Mouse (Mus musculus): Measurements from ENCODE around the gene Ccl7. TPM values are rescaled to one million over a fixed set of nuclear protein-coding genes. Genes with fewer than 3 reads are reported as not detected.

The Ccl7 gene
- polyA plus RNA-seq, 1 experiment from 2014 or later = 2.1 TPM

DNA sequence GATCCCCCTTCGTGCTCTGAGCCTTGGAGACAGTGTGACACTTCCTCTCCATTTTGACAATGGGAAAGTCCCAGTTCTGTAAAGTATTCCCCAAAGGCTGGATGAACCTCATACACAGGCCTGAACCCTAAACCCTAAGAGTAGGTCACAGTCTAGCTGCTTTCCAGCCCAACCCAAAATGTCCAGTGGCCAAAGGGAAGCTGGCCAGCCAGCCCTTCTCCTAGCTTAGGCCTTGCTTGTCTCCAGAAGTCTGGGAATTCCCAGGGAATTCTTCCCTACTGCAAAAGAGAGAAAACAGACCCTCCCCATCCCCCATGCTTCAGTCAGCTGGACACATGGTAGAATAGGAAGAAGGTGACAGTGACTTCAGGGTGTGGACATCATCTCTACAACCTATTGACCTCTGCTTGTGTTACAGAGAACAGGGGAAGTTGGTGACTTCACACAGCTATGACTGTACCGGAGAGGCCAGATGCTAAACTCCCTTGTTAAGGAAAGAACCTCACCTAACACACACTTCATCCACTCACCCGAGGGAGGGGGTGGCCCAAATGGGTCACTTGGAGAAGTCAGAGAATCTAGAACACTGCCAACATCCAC is 29.2 kb upstream of the Ccl7 start:
- H3K4me2 ChIP-seq (replicated peaks) = no peak overlapping the region
- no peaks in the 10 kb centered on the region for H3K27me3 ChIP-seq
- H3K27ac ChIP-seq = no peak overlapping the region
- 73% methylated on average over 3 of the region's 3 CpGs for WGBS
- no peak overlapping the region for H3K4me3 ChIP-seq
- H3K4me1 ChIP-seq = no peaks in the 10 kb centered on the region
- no peak for ATAC-seq (ENCODE audit: low FRiP score, low read depth)
- H3K36me3 ChIP-seq = no peaks in the 10 kb centered on the region
- H3K9ac ChIP-seq = no peak overlapping the region
- H3K9me3 ChIP-seq = no peaks in the 10 kb centered on the region

DNA sequence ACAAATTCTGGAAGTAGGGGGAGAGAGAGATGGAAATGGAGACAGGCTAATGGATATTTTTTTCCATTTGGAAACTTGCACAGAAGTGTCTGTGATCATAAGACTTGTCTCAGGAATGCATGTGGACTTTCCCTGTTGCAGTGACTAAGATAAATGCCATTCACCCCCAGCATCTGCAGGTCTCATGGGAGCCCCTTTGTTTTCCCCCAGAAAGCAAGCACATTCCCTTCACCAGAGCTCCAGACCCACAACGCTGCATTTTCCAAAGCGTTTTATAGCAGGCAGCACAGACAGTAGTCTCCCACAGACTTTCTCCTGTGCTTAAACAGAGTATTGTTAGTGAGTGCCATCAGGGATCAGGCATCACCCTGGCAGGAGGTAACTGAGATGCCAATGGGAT is 26.1 kb upstream of the Ccl7 start:
- Histone ChIP-seq H3K4me3 (no peak overlapping the region), H3K4me2 (replicated peaks) (no peak overlapping the region), H3K27me3 (no peaks in the 10 kb centered on the region), H3K4me1 (no peaks in the 10 kb centered on the region), H3K9me3 (no peaks in the 10 kb centered on the region), H3K9ac (no peak overlapping the region), H3K36me3 (no peaks in the 10 kb centered on the region), H3K27ac (no peak overlapping the region)
- WGBS = 24% methylated on average over 2 of the region's 2 CpGs
- no peak for ATAC-seq (ENCODE audit: low FRiP score, low read depth)

DNA sequence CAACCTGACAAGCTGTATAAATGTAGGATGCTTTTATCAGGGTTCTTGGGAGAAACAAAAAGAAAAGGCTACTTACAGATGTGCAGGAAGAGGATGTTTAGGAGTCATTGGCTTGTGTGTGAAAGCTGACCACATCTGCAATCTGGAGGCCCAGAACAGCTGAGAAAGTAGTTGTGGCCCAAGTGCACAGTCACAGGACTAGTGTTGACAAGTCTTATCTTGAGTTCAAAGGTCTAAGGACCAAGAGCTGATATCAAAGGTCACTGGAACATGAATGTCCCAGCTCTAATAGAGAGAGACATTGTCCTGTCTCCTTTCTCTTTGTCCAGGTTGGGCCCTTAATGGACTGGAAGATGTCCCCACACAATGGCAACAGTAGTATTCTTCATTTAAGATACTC is 25.7 kb upstream of the Ccl7 start:
- no peaks in the 10 kb centered on the region for H3K9me3 ChIP-seq

DNA sequence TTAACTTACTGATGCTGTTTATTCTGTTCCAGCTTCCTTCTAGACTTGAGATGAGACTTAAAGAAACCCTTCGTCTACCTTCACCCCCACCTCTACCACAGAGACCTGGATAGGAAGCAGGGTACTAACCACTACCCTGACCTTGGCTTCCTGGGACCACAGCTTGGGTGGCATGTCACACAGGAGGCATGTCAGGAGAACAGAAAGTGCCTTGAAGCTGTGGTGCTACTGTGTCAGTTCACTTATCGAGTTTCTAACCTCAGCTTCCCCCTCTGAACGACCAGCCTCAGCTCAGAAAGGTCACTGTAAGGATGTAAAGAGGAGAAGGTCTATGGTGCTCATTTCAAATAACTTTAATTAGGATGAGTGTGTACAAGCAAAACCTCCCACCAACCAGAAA is 24.1 kb upstream of the Ccl7 start:
- no peak overlapping the region for H3K4me2 ChIP-seq (replicated peaks)
- WGBS = 71% methylated on average over 3 of the region's 3 CpGs
- H3K27ac ChIP-seq = no peak overlapping the region
- no peaks in the 10 kb centered on the region for H3K4me1 ChIP-seq
- H3K4me3 ChIP-seq = no peak overlapping the region
- no peaks in the 10 kb centered on the region for H3K36me3 ChIP-seq
- H3K9me3 ChIP-seq = no peaks in the 10 kb centered on the region
- no peak overlapping the region for H3K9ac ChIP-seq
- H3K27me3 ChIP-seq = no peaks in the 10 kb centered on the region
- ATAC-seq (ENCODE audit: low FRiP score, low read depth) = no peak

More for the DNA sequence above, 25.7 kb upstream of the Ccl7 start:
- Histone ChIP-seq H3K36me3 (no peaks in the 10 kb centered on the region), H3K4me2 (replicated peaks) (no peak overlapping the region), H3K4me1 (no peaks in the 10 kb centered on the region), H3K27me3 (no peaks in the 10 kb centered on the region), H3K27ac (no peak overlapping the region), H3K4me3 (no peak overlapping the region), H3K9ac (no peak overlapping the region)
- ATAC-seq (ENCODE audit: low FRiP score, low read depth) = no peak

DNA sequence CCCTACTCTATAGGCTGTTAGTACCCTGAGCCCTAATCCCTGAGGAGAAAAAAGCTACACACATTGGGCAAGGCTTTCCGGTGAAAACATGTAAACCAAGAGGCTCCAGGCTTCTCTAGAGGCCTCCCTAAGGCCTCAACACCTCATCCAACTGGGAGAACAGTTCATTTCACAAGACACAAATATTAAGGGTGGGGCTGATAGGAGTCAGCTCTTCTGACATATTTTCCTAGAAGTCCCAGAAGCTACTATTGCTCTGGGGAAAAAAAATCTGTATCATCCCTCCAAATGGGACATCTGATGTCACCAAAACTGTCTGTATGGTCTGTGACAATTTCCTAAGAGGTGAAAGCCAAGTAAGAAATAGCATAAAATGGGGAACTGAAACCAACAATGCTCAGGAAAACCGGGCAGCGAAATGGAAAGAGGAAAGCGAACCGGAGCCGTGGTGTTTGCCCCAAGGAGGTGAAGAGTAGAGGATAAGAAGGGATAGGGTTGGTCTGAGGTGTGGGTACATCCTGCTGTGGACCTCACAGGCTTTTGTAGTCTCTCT is 22.9 kb upstream of the Ccl7 start:
- Histone ChIP-seq H3K4me1 (no peaks in the 10 kb centered on the region), H3K4me3 (no peak overlapping the region), H3K27me3 (no peaks in the 10 kb centered on the region), H3K9ac (no peak overlapping the region), H3K9me3 (no peaks in the 10 kb centered on the region), H3K27ac (no peak overlapping the region), H3K36me3 (no peaks in the 10 kb centered on the region), H3K4me2 (replicated peaks) (no peak overlapping the region)
- WGBS = 87% methylated on average over 6 of the region's 6 CpGs
- no peak for ATAC-seq (ENCODE audit: low FRiP score, low read depth)

DNA sequence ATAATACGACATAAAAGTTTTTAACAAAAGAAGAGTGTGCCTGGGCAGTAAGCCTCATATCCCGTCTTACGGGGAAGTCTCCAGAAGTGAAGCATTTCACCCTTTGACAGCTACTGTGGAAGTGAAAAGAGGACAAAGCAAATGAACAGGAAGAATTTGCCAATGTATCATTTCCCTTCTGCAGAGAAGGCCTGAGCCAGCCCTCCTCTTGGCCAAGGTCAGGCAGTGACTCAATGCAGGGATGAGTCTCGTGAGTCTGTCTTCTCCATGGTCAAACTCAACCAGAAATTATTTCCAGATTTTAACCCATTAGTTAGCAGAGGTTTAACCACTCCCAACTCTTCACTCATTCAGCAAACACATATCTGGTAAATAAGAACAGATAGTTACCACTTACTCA is 21.7 kb upstream of the Ccl7 start:
- no peak for ATAC-seq (ENCODE audit: low FRiP score, low read depth)
- Histone ChIP-seq H3K4me2 (replicated peaks) (no peak overlapping the region), H3K9ac (no peak overlapping the region), H3K36me3 (no peaks in the 10 kb centered on the region), H3K27ac (no peak overlapping the region), H3K27me3 (0 out of 2 replicates have a peak, but pooled peaks cover 3% of the 10 kb centered on the region), H3K9me3 (no peaks in the 10 kb centered on the region), H3K4me1 (no peaks in the 10 kb centered on the region), H3K4me3 (no peak overlapping the region)
- WGBS = 75% methylated on average over 4 of the region's 4 CpGs

DNA sequence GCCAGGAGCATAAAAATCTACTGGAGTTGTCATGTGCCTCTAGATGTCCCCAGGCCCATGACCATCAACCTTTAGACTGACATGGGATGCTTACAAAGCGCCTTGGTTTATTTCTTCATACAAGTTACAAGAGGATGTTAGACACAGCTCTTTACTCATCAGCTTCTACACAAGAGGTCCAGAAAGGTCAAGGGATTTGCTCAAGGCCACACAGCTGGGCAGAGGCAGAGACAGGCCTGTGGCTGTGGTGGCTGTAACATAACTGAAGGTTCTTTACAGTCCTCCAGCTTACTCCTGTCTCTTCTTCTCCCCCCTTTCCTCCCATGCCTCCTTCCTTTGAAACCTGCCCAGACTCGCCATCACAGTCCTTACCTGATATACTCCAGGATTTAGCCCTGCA is 15.3 kb upstream of the Ccl7 start:
- Histone ChIP-seq H3K27me3 (0 out of 2 replicates have a peak, but pooled peaks cover 3% of the 10 kb centered on the region), H3K9ac (no peak overlapping the region), H3K36me3 (no peaks in the 10 kb centered on the region), H3K4me3 (no peak overlapping the region), H3K4me1 (peaks cover 22% of the 10 kb centered on the region), H3K27ac (no peak overlapping the region), H3K9me3 (no peaks in the 10 kb centered on the region), H3K4me2 (replicated peaks) (no peak overlapping the region)
- whole genome bisulfite sequencing = 65% methylated on average over 2 of the region's 2 CpGs
- no peak for ATAC-seq (ENCODE audit: low FRiP score, low read depth)

DNA sequence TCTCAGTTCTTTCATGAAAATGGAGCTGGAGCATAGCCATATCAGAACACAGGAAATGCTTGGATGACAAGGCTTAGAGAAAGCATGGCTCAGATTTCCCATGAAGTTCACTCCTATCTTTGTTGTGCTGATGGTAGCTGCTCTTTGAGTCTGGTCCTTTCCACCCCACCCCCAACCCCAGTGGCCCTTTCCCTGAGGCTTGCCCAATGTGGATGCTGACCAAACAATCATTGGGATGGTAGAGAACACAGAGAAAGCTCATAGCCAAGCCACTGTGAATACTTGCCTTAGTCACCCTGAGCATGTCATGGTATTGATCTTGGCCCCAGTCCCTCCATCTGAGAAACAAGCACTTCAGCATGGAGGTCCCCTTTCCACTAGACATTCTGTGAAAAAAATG is 13.4 kb upstream of the Ccl7 start:
- Histone ChIP-seq H3K27ac (0 out of 2 replicates have a peak overlapping the region, but pooled peaks have one; percentile 48), H3K4me2 (replicated peaks) (no peak overlapping the region), H3K27me3 (peaks cover 10% of the 10 kb centered on the region; the same call in 1 of the 2 replicates), H3K4me1 (peaks cover 27% of the 10 kb centered on the region), H3K36me3 (no peaks in the 10 kb centered on the region), H3K9me3 (no peaks in the 10 kb centered on the region), H3K4me3 (no peak overlapping the region), H3K9ac (no peak overlapping the region)
- ATAC-seq (ENCODE audit: low FRiP score, low read depth) = no peak

DNA sequence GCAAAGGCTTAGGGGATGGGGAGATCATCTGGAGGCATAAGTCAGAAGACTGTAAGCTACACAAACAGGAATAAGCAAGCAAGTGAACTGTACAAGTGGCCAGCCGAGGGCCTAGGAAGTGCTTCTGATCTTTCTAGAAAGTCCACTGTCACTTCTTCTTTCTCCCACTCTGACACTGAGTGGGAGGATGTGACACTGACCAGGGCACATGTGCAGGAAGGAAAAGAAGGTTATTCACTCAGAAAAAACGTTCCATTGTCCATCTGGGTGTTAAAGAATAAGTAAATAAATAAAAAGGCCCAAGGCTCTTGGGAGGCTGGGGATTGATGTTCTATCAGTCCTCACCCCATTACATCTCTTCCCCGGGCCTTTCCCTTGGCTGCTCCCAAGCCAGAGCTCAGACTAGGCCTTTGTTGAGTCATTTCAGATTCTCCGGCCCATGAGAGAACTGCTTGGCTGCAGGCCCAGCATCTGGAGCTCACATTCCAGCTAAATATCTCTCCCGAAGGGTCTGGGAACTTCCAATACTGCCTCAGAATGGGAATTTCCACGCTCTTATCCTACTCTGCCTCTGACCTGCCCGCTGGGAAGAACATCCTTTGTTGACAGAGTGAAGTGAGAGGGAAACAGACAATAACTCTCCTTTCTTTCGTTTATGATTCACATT is 12.7 kb upstream of the Ccl7 start:
- peak overlapping the region; percentile 48 for H3K27ac ChIP-seq
- H3K4me2 ChIP-seq (replicated peaks) = no peak overlapping the region
- no peaks in the 10 kb centered on the region for H3K9me3 ChIP-seq
- H3K4me3 ChIP-seq = no peak overlapping the region
- 39% methylated on average over 8 of the region's 8 CpGs for WGBS
- H3K27me3 ChIP-seq = peaks cover 11% of the 10 kb centered on the region; the same call in 1 of the 2 replicates
- H3K4me1 ChIP-seq = peaks cover 27% of the 10 kb centered on the region
- ATAC-seq (ENCODE audit: low FRiP score, low read depth) = peak; percentile 79
- no peaks in the 10 kb centered on the region for H3K36me3 ChIP-seq
- no peak overlapping the region for H3K9ac ChIP-seq

DNA sequence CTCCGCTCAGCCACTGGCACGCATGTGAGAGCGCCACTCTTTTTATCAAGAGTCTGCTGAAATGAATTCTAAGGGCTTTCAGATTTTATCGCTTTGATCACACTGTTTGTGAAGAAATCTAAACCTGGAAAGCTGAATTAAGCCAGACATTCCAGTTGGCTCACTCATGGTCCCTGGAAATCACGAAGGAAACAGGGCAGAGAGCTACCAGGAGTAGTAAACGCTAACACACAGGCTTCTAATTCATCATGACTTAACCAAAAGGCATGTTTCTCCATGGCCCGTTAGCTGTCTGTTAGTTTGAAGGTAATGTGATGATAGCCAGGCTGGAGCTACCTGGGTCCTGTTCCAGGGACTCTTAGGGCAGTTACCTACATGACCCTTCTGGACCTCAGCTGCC is 11.1 kb upstream of the Ccl7 start:
- Histone ChIP-seq H3K4me3 (no peak overlapping the region), H3K27me3 (peaks cover 15% of the 10 kb centered on the region; the same call in 1 of the 2 replicates), H3K36me3 (no peaks in the 10 kb centered on the region), H3K4me2 (replicated peaks) (no peak overlapping the region), H3K9me3 (no peaks in the 10 kb centered on the region), H3K27ac (no peak overlapping the region), H3K4me1 (peaks cover 33% of the 10 kb centered on the region), H3K9ac (no peak overlapping the region)
- WGBS = 79% methylated on average over 7 of the region's 7 CpGs
- ATAC-seq (ENCODE audit: low FRiP score, low read depth) = no peak

DNA sequence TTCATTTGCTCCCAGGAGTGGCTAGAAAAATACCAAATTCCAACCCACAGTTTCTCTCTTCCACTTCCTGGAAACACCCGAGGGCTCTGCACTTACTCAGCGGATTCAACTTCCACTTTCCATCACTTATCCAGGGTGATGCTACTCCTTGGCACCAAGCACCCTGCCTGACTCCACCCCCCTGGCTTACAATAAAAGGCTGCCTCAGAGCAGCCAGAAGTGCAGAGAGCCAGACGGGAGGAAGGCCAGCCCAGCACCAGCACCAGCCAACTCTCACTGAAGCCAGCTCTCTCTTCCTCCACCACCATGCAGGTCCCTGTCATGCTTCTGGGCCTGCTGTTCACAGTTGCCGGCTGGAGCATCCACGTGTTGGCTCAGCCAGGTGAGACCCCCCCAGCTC is 10.2 kb upstream of the Ccl7 start, which contains the start of gene Ccl2:
Ccl2 (plus strand) TSS at position 216 of the 400 bp plus-strand sequence.
- Histone ChIP-seq H3K4me1 (peaks cover 33% of the 10 kb centered on the region), H3K9me3 (no peaks in the 10 kb centered on the region), H3K4me2 (replicated peaks) (no peak within 1 kb of the TSS; the same call in 1 of the 2 replicates), H3K36me3 (no peaks in the 10 kb centered on the region), H3K27ac (no peak within 1 kb of the TSS; the same call in 1 of the 2 replicates), H3K4me3 (no peak within 1 kb of the TSS), H3K27me3 (peaks cover 17% of the 10 kb centered on the region; the same call in 1 of the 2 replicates), H3K9ac (no peak within 1 kb of the TSS)
- WGBS = 44% methylated on average over 5 of the region's 5 CpGs
- peak; percentile 48; the same call in 1 of the 2 replicates for ATAC-seq (ENCODE audit: low FRiP score, low read depth)

DNA sequence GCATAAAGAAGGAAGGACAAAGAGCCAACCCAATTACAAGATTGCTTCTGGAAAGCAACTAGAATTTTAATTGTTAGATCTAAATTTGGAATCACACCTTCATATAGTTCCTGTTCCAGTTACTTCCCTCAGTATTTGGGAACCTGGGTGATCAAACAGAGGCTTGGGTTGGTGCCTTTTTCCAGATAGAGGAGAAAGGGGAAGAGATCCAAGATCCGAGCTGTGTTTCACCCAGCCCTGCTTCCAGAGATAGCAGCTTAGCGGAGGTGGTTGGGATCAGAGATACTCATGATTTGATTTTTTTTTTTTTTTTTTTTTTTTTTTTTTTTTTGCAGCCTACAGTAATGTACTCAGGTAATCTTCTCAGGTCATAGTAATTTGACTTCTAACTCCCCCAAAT is 9.7 kb upstream of the Ccl7 start:
- no peak overlapping the region for H3K4me3 ChIP-seq
- WGBS = 93% methylated on average over 2 of the region's 2 CpGs
- no peaks in the 10 kb centered on the region for H3K36me3 ChIP-seq
- peaks cover 17% of the 10 kb centered on the region; the same call in 1 of the 2 replicates for H3K27me3 ChIP-seq
- no peaks in the 10 kb centered on the region for H3K9me3 ChIP-seq
- no peak overlapping the region for H3K4me2 ChIP-seq (replicated peaks)
- ATAC-seq (ENCODE audit: low FRiP score, low read depth) = no peak
- H3K27ac ChIP-seq = no peak overlapping the region
- peaks cover 33% of the 10 kb centered on the region for H3K4me1 ChIP-seq
- no peak overlapping the region for H3K9ac ChIP-seq
